Mouse (Mus musculus): ENCODE measurements around the gene Ncapd3.

The Ncapd3 gene

GRCm38 (mm10) chr9:27043892-27044291 lies 13.9 kb downstream of the Ncapd3 start:
- no peak for DNase-seq (ENCODE audit: low read depth, low spot score)

GRCm38 (mm10) chr9:27049492-27049891 lies 19.5 kb downstream of the Ncapd3 start:
- DNase-seq (ENCODE audit: low read depth, low spot score) = no peak

- DNase-seq (ENCODE audit: low read depth, low spot score) = no peak
These were observed 28.4 kb downstream of the Ncapd3 start for GRCm38 (mm10) chr9:27058341-27058740.

- DNase-seq (ENCODE audit: low read depth, low spot score) = no peak
These were observed 40.9 kb downstream of the Ncapd3 start for GRCm38 (mm10) chr9:27070895-27071294.

- DNase-seq (ENCODE audit: low read depth, low spot score) = no peak
These were observed 44.7 kb downstream of the Ncapd3 start for GRCm38 (mm10) chr9:27074677-27075076.

GRCm38 (mm10) chr9:27075812-27076211 lies 45.8 kb downstream of the Ncapd3 start:
- DNase-seq (ENCODE audit: low read depth, low spot score) = no peak

GRCm38 (mm10) chr9:27086256-27086655 lies 56.3 kb downstream of the Ncapd3 start:
- no peak for DNase-seq (ENCODE audit: low read depth, low spot score)

GRCm38 (mm10) chr9:27087402-27087801 lies 57.4 kb downstream of the Ncapd3 start:
- no peak for DNase-seq (ENCODE audit: low read depth, low spot score)

GRCm38 (mm10) chr9:27090134-27090533 lies 60.2 kb downstream of the Ncapd3 start:
- no peak for DNase-seq (ENCODE audit: low read depth, low spot score)

GRCm38 (mm10) chr9:27090801-27091775 lies 61.1 kb downstream of the Ncapd3 start:
- DNase-seq (ENCODE audit: low read depth, low spot score) = no peak

- no peak for DNase-seq (ENCODE audit: low read depth, low spot score)
These were observed 62.9 kb downstream of the Ncapd3 start for GRCm38 (mm10) chr9:27092916-27093315.

- no peak for DNase-seq (ENCODE audit: low read depth, low spot score)
These were observed 68.1 kb downstream of the Ncapd3 start for GRCm38 (mm10) chr9:27098092-27098491.

GRCm38 (mm10) chr9:27098557-27098956 lies 68.6 kb downstream of the Ncapd3 start:
- DNase-seq (ENCODE audit: low read depth, low spot score) = no peak

- no peak for DNase-seq (ENCODE audit: low read depth, low spot score)
These were observed 69.5 kb downstream of the Ncapd3 start for GRCm38 (mm10) chr9:27099474-27099873.

- no peak for DNase-seq (ENCODE audit: low read depth, low spot score)
These were observed 71.5 kb downstream of the Ncapd3 start for GRCm38 (mm10) chr9:27101466-27101865.

GRCm38 (mm10) chr9:27106081-27106480 lies 76.1 kb downstream of the Ncapd3 start:
- DNase-seq (ENCODE audit: low read depth, low spot score) = peak; percentile 16

- no peak for DNase-seq (ENCODE audit: low read depth, low spot score)
These were observed 78.5 kb downstream of the Ncapd3 start for GRCm38 (mm10) chr9:27108451-27108850.

GRCm38 (mm10) chr9:27109533-27110514 lies 79.8 kb downstream of the Ncapd3 start:
- no peak for DNase-seq (ENCODE audit: low read depth, low spot score)

- no peak for DNase-seq (ENCODE audit: low read depth, low spot score)
These were observed 80.7 kb downstream of the Ncapd3 start for GRCm38 (mm10) chr9:27110681-27111080.

- DNase-seq (ENCODE audit: low read depth, low spot score) = no peak
These were observed 81.8 kb downstream of the Ncapd3 start for GRCm38 (mm10) chr9:27111756-27112155.

GRCm38 (mm10) chr9:27121254-27121653 lies 91.3 kb downstream of the Ncapd3 start:
- DNase-seq (ENCODE audit: low read depth, low spot score) = no peak

GRCm38 (mm10) chr9:27122076-27122475 lies 92.1 kb downstream of the Ncapd3 start:
- DNase-seq (ENCODE audit: low read depth, low spot score) = no peak

Measured in retina, adult 2 months (tissue).